Mouse (Mus musculus): ENCODE results near the gene Rcn3. TPM values are rescaled to one million over a fixed set of nuclear protein-coding genes. Genes with fewer than 3 reads are reported as not detected.
A peak's percentile ranks its signal among the peaks of the same experiment; 100 is the strongest.

The Rcn3 gene
- polyA plus RNA-seq, 1 experiment from 2014 or later, result 277 TPM

GRCm38 (mm10) chr7:45052862-45053116, 39.2 kb downstream of the Rcn3 start, which contains the start of gene Prr12:
Gene Prr12, minus strand, starts transcription at chr7:45052881.
- Histone ChIP-seq H3K9me3 (no peaks in the 10 kb centered on the region), H3K4me2 (peak within 1 kb of the TSS; percentile 98), H3K36me3 (peaks cover 35% of the 10 kb centered on the region), H3K27ac (replicated peaks) (peak within 1 kb of the TSS; percentile 99), H3K27me3 (replicated peaks) (no peaks in the 10 kb centered on the region), H3K4me1 (peaks cover 30% of the 10 kb centered on the region), H3K4me3 (peak within 1 kb of the TSS; percentile 80), H3K9ac (peak within 1 kb of the TSS; percentile 98)
- whole genome bisulfite sequencing, result 0% methylated on average over 6 of the region's 18 CpGs
- ATAC-seq (ENCODE audit: extremely low read depth, insufficient number of reproducible peaks, low FRiP score, low TSS enrichment), result no peak

GRCm38 (mm10) chr7:45052181-45052861, 39.7 kb downstream of the Rcn3 start:
- peaks cover 39% of the 10 kb centered on the region for H3K36me3 ChIP-seq
- H3K9ac ChIP-seq, result peak overlapping the region; percentile 98
- no peaks in the 10 kb centered on the region for H3K27me3 ChIP-seq (replicated peaks)
- ATAC-seq (ENCODE audit: extremely low read depth, insufficient number of reproducible peaks, low FRiP score, low TSS enrichment), result no peak
- WGBS, result under 1% methylated on average over 38 of the region's 38 CpGs
- peaks cover 30% of the 10 kb centered on the region for H3K4me1 ChIP-seq
- peak overlapping the region; percentile 98 for H3K4me2 ChIP-seq
- peak overlapping the region; percentile 99 for H3K27ac ChIP-seq (replicated peaks)
- H3K4me3 ChIP-seq, result peak overlapping the region; percentile 80
- H3K9me3 ChIP-seq, result no peaks in the 10 kb centered on the region

GRCm38 (mm10) chr7:45051601-45051974, 40.4 kb downstream of the Rcn3 start:
- H3K27ac ChIP-seq (replicated peaks), result peak overlapping the region; percentile 99
- peaks cover 30% of the 10 kb centered on the region for H3K4me1 ChIP-seq
- H3K4me2 ChIP-seq, result peak overlapping the region; percentile 98
- peak overlapping the region; percentile 80 for H3K4me3 ChIP-seq
- H3K9me3 ChIP-seq, result no peaks in the 10 kb centered on the region
- no peak for ATAC-seq (ENCODE audit: extremely low read depth, insufficient number of reproducible peaks, low FRiP score, low TSS enrichment)
- H3K27me3 ChIP-seq (replicated peaks), result no peaks in the 10 kb centered on the region
- H3K9ac ChIP-seq, result peak overlapping the region; percentile 98
- peaks cover 47% of the 10 kb centered on the region for H3K36me3 ChIP-seq
- 2% methylated on average over 13 of the region's 13 CpGs for WGBS

- H3K4me3 ChIP-seq, result peak overlapping the region; percentile 80
- H3K9ac ChIP-seq, result peak overlapping the region; percentile 98
- no peaks in the 10 kb centered on the region for H3K9me3 ChIP-seq
- 5% methylated on average over 16 of the region's 16 CpGs for WGBS
- H3K27ac ChIP-seq (replicated peaks), result peak overlapping the region; percentile 99
- H3K4me2 ChIP-seq, result peak overlapping the region; percentile 98
- H3K36me3 ChIP-seq, result peaks cover 52% of the 10 kb centered on the region
- ATAC-seq (ENCODE audit: extremely low read depth, insufficient number of reproducible peaks, low FRiP score, low TSS enrichment), result peak; percentile 9; the same call in 1 of the 2 replicates
- H3K27me3 ChIP-seq (replicated peaks), result no peaks in the 10 kb centered on the region
- peaks cover 30% of the 10 kb centered on the region for H3K4me1 ChIP-seq
Observed at GRCm38 (mm10) chr7:45050945-45051600, 40.9 kb downstream of the Rcn3 start.

GRCm38 (mm10) chr7:45048923-45049657, 42.9 kb downstream of the Rcn3 start:
- no peak overlapping the region for H3K27ac ChIP-seq (replicated peaks)
- H3K4me2 ChIP-seq, result no peak overlapping the region
- H3K4me3 ChIP-seq, result no peak overlapping the region
- ATAC-seq (ENCODE audit: extremely low read depth, insufficient number of reproducible peaks, low FRiP score, low TSS enrichment), result no peak
- H3K4me1 ChIP-seq, result peaks cover 27% of the 10 kb centered on the region
- no peaks in the 10 kb centered on the region for H3K9me3 ChIP-seq
- H3K27me3 ChIP-seq (replicated peaks), result no peaks in the 10 kb centered on the region
- no peak overlapping the region for H3K9ac ChIP-seq
- H3K36me3 ChIP-seq, result peaks cover 72% of the 10 kb centered on the region
- 93% methylated on average over 23 of the region's 23 CpGs for WGBS

GRCm38 (mm10) chr7:45048001-45048890, 43.8 kb downstream of the Rcn3 start:
- ATAC-seq (ENCODE audit: extremely low read depth, insufficient number of reproducible peaks, low FRiP score, low TSS enrichment), result no peak
- no peaks in the 10 kb centered on the region for H3K9me3 ChIP-seq
- 90% methylated on average over 38 of the region's 38 CpGs for WGBS
- no peak overlapping the region for H3K4me3 ChIP-seq
- peaks cover 80% of the 10 kb centered on the region for H3K36me3 ChIP-seq
- H3K27ac ChIP-seq (replicated peaks), result no peak overlapping the region
- no peaks in the 10 kb centered on the region for H3K27me3 ChIP-seq (replicated peaks)
- no peak overlapping the region for H3K9ac ChIP-seq
- H3K4me2 ChIP-seq, result no peak overlapping the region
- peaks cover 23% of the 10 kb centered on the region for H3K4me1 ChIP-seq

GRCm38 (mm10) chr7:45047491-45047890, 44.5 kb downstream of the Rcn3 start:
- 91% methylated on average over 14 of the region's 14 CpGs for WGBS
- peaks cover 88% of the 10 kb centered on the region for H3K36me3 ChIP-seq
- no peak overlapping the region for H3K9ac ChIP-seq
- no peak overlapping the region for H3K27ac ChIP-seq (replicated peaks)
- peaks cover 23% of the 10 kb centered on the region for H3K4me1 ChIP-seq
- H3K4me2 ChIP-seq, result no peak overlapping the region
- H3K27me3 ChIP-seq (replicated peaks), result no peaks in the 10 kb centered on the region
- no peaks in the 10 kb centered on the region for H3K9me3 ChIP-seq
- no peak overlapping the region for H3K4me3 ChIP-seq
- no peak for ATAC-seq (ENCODE audit: extremely low read depth, insufficient number of reproducible peaks, low FRiP score, low TSS enrichment)

GRCm38 (mm10) chr7:45046853-45047350, 45.1 kb downstream of the Rcn3 start:
- no peak for ATAC-seq (ENCODE audit: extremely low read depth, insufficient number of reproducible peaks, low FRiP score, low TSS enrichment)
- whole genome bisulfite sequencing, result 95% methylated on average over 26 of the region's 26 CpGs
- H3K4me3 ChIP-seq, result no peak overlapping the region
- H3K4me2 ChIP-seq, result no peak overlapping the region
- peaks cover 93% of the 10 kb centered on the region for H3K36me3 ChIP-seq
- H3K9ac ChIP-seq, result no peak overlapping the region
- H3K4me1 ChIP-seq, result peaks cover 22% of the 10 kb centered on the region
- H3K27ac ChIP-seq (replicated peaks), result no peak overlapping the region
- no peaks in the 10 kb centered on the region for H3K27me3 ChIP-seq (replicated peaks)
- H3K9me3 ChIP-seq, result no peaks in the 10 kb centered on the region

GRCm38 (mm10) chr7:45045741-45046140, 46.3 kb downstream of the Rcn3 start:
- Histone ChIP-seq H3K4me1 (peaks cover 11% of the 10 kb centered on the region), H3K27me3 (replicated peaks) (no peaks in the 10 kb centered on the region), H3K9me3 (no peaks in the 10 kb centered on the region), H3K9ac (no peak overlapping the region), H3K36me3 (peaks cover 100% of the 10 kb centered on the region), H3K4me2 (no peak overlapping the region), H3K27ac (replicated peaks) (no peak overlapping the region), H3K4me3 (no peak overlapping the region)
- 91% methylated on average over 22 of the region's 22 CpGs for WGBS
- ATAC-seq (ENCODE audit: extremely low read depth, insufficient number of reproducible peaks, low FRiP score, low TSS enrichment), result no peak

GRCm38 (mm10) chr7:45043307-45043706, 48.7 kb downstream of the Rcn3 start:
- H3K4me3 ChIP-seq, result no peak overlapping the region
- no peaks in the 10 kb centered on the region for H3K9me3 ChIP-seq
- no peaks in the 10 kb centered on the region for H3K4me1 ChIP-seq
- no peak overlapping the region for H3K9ac ChIP-seq
- no peak overlapping the region for H3K27ac ChIP-seq (replicated peaks)
- no peaks in the 10 kb centered on the region for H3K27me3 ChIP-seq (replicated peaks)
- H3K4me2 ChIP-seq, result no peak overlapping the region
- H3K36me3 ChIP-seq, result peaks cover 100% of the 10 kb centered on the region
- no peak for ATAC-seq (ENCODE audit: extremely low read depth, insufficient number of reproducible peaks, low FRiP score, low TSS enrichment)
- WGBS, result 91% methylated on average over 12 of the region's 14 CpGs

GRCm38 (mm10) chr7:45040851-45041250, 51.2 kb downstream of the Rcn3 start:
- WGBS, result 82% methylated on average over 9 of the region's 9 CpGs
- H3K4me3 ChIP-seq, result no peak overlapping the region

More at GRCm38 (mm10) chr7:45040851-45041250, 51.2 kb downstream of the Rcn3 start:
- no peaks in the 10 kb centered on the region for H3K27me3 ChIP-seq (replicated peaks)
- H3K9me3 ChIP-seq, result no peaks in the 10 kb centered on the region
- H3K9ac ChIP-seq, result no peak overlapping the region
- no peak overlapping the region for H3K27ac ChIP-seq (replicated peaks)
- H3K4me2 ChIP-seq, result no peak overlapping the region
- H3K36me3 ChIP-seq, result peaks cover 100% of the 10 kb centered on the region
- H3K4me1 ChIP-seq, result no peaks in the 10 kb centered on the region
- no peak for ATAC-seq (ENCODE audit: extremely low read depth, insufficient number of reproducible peaks, low FRiP score, low TSS enrichment)

All from heart, embryonic 13.5 days (tissue).